Mouse (Mus musculus) kidney, embryonic 14.5 days (tissue): ENCODE measurements at regions not wholly inside any gene's neighbourhood (a gene's known extent, or its start where the extent isn't known, plus 50 kb on each side); places are given as distances from the start of the nearest gene placed in this dataset.

Source experiments
- ATAC-seq: fragments of 200-750 bp; cut with Nextera tagmentation; 2 replicates; pipeline ENCODE4 v1.8.0; 2017; ENCODE audit warnings: moderate number of reproducible peaks, mild to moderate bottlenecking, moderate TSS enrichment, moderate library complexity; ENCODE audit not compliant: low FRiP score, low TSS enrichment
- H3K27ac ChIP-seq: fragments of 300-500 bp; sonication (generic); 2 replicates; pipeline ENCODE4 v1.5.1; 2014; ENCODE audit warnings: low read depth, mild to moderate bottlenecking, low read length, moderate library complexity, mixed read lengths
- H3K27me3 ChIP-seq: fragments of 300-500 bp; sonication (generic); 2 replicates; pipeline ENCODE4 v1.6.1; 2014; ENCODE audit warnings: mild to moderate bottlenecking, low read length; ENCODE audit not compliant: control insufficient read depth, insufficient read depth
- H3K36me3 ChIP-seq: fragments of 300-500 bp; sonication (generic); 2 replicates; pipeline ENCODE4 v1.6.1; 2014; ENCODE audit warnings: low read length, mixed read lengths; ENCODE audit not compliant: control insufficient read depth, insufficient read depth
- H3K4me1 ChIP-seq: fragments of 300-500 bp; sonication (generic); 2 replicates; pipeline ENCODE4 v1.6.1; 2014; ENCODE audit warnings: low read length, mixed read lengths; ENCODE audit not compliant: control insufficient read depth, insufficient read depth
- H3K4me2 ChIP-seq: fragments of 300-500 bp; sonication (generic); replicated peaks from 2 replicates; pipeline ENCODE4 v1.6.1; 2014; ENCODE audit warnings: low read depth, mild to moderate bottlenecking, low read length
- H3K4me3 ChIP-seq: fragments of 300-500 bp; sonication (generic); 2 replicates; pipeline ENCODE4 v1.5.1; 2014; ENCODE audit warnings: mild to moderate bottlenecking, low read length
- H3K9ac ChIP-seq: fragments of 300-500 bp; sonication (generic); 2 replicates; pipeline ENCODE4 v1.6.1; 2014; ENCODE audit warnings: low read depth, mild to moderate bottlenecking, low read length, moderate library complexity
- H3K9me3 ChIP-seq: fragments of 300-500 bp; sonication (generic); 2 replicates; pipeline ENCODE4 v1.6.1; 2016; ENCODE audit warnings: low read length; ENCODE audit not compliant: control insufficient read depth
- WGBS: fragments of 180-500 bp; shearing (Covaris S2); extraction: QIAGEN DNeasy Blood & Tissue Kit; methylation state at CpG from one replicate; pipeline ENCODE4 v1.1.7; 2014; 5-methylcytosine and 5-hydroxymethylcytosine counted together

GRCm38 (mm10) chr4:99385381-99385780 is 89.7 kb downstream of the Gm12689 start:
- WGBS: 42% methylated on average over 8 of the region's 8 CpGs
- no peaks in the 10 kb centered on the region for H3K36me3 ChIP-seq
- ATAC-seq: no peak

GRCm38 (mm10) chr4:99389428-99389827 is 93.7 kb downstream of the Gm12689 start:
- no peaks in the 10 kb centered on the region for H3K36me3 ChIP-seq
- H3K9me3 ChIP-seq: no peaks in the 10 kb centered on the region
- H3K4me3 ChIP-seq: no peak overlapping the region
- no peaks in the 10 kb centered on the region for H3K4me1 ChIP-seq
- 0 out of 2 replicates have a peak overlapping the region, but pooled peaks have one; percentile 25 for H3K27ac ChIP-seq
- H3K4me2 ChIP-seq: no peak overlapping the region
- no peak; the same call in 1 of the 2 replicates for ATAC-seq
- no peaks in the 10 kb centered on the region for H3K27me3 ChIP-seq
- 77% methylated on average over 1 of the region's 1 CpGs for WGBS
- H3K9ac ChIP-seq: no peak overlapping the region

More at GRCm38 (mm10) chr4:99385381-99385780, 89.7 kb downstream of the Gm12689 start:
- Histone ChIP-seq H3K4me2 (no peak overlapping the region), H3K9me3 (no peaks in the 10 kb centered on the region), H3K27me3 (no peaks in the 10 kb centered on the region), H3K4me3 (no peak overlapping the region), H3K9ac (no peak overlapping the region), H3K27ac (no peak overlapping the region), H3K4me1 (no peaks in the 10 kb centered on the region)

GRCm38 (mm10) chr4:99392986-99393385 is 97.3 kb downstream of the Gm12689 start:
- H3K27ac ChIP-seq: no peak overlapping the region
- no peaks in the 10 kb centered on the region for H3K36me3 ChIP-seq
- ATAC-seq: no peak
- no peaks in the 10 kb centered on the region for H3K27me3 ChIP-seq
- H3K4me1 ChIP-seq: no peaks in the 10 kb centered on the region
- no peaks in the 10 kb centered on the region for H3K9me3 ChIP-seq
- no peak overlapping the region for H3K4me3 ChIP-seq
- WGBS: 92% methylated on average over 5 of the region's 5 CpGs
- no peak overlapping the region for H3K4me2 ChIP-seq
- no peak overlapping the region for H3K9ac ChIP-seq

GRCm38 (mm10) chr4:99394244-99394643 is 98.5 kb downstream of the Gm12689 start:
- H3K4me1 ChIP-seq: no peaks in the 10 kb centered on the region
- H3K9me3 ChIP-seq: no peaks in the 10 kb centered on the region
- no peak overlapping the region for H3K4me2 ChIP-seq
- no peaks in the 10 kb centered on the region for H3K36me3 ChIP-seq
- no peak overlapping the region for H3K4me3 ChIP-seq
- no peak overlapping the region for H3K27ac ChIP-seq
- H3K9ac ChIP-seq: no peak overlapping the region
- whole genome bisulfite sequencing: 85% methylated on average over 2 of the region's 3 CpGs
- H3K27me3 ChIP-seq: no peaks in the 10 kb centered on the region
- no peak for ATAC-seq

DNA sequence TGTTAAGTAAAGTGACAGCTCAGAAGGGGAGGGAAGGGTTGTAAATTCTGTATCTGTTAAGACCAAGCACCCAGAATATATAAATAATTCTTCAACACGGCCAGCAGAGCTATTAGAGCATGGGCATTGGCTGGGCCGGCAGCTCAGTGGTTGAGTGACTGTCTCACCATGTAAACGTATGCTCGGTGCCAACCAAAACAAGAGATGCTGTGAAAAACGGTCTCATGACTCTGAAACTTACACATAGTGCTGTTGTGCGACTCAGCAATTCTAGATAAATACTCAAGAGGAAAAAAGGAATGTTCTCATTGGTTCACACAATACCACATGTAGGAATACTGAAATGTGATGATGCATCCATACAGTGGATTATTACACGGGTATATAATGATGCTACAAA is 111.8 kb downstream of the Gm12689 start:
- no peak overlapping the region for H3K27ac ChIP-seq
- no peaks in the 10 kb centered on the region for H3K36me3 ChIP-seq
- no peak overlapping the region for H3K9ac ChIP-seq
- H3K4me3 ChIP-seq: no peak overlapping the region
- H3K9me3 ChIP-seq: no peaks in the 10 kb centered on the region
- WGBS: 55% methylated on average over 7 of the region's 7 CpGs
- no peak for ATAC-seq
- H3K4me1 ChIP-seq: no peaks in the 10 kb centered on the region
- H3K27me3 ChIP-seq: no peaks in the 10 kb centered on the region
- no peak overlapping the region for H3K4me2 ChIP-seq

- WGBS: 68% methylated on average over 1 of the region's 1 CpGs
- Histone ChIP-seq H3K27ac (no peak overlapping the region), H3K9ac (no peak overlapping the region), H3K9me3 (no peaks in the 10 kb centered on the region), H3K27me3 (no peaks in the 10 kb centered on the region), H3K4me3 (no peak overlapping the region), H3K4me1 (no peaks in the 10 kb centered on the region), H3K4me2 (no peak overlapping the region), H3K36me3 (no peaks in the 10 kb centered on the region)
- ATAC-seq: no peak
These were observed 127.7 kb downstream of the Gm12689 start for GRCm38 (mm10) chr4:99423449-99423848.

DNA sequence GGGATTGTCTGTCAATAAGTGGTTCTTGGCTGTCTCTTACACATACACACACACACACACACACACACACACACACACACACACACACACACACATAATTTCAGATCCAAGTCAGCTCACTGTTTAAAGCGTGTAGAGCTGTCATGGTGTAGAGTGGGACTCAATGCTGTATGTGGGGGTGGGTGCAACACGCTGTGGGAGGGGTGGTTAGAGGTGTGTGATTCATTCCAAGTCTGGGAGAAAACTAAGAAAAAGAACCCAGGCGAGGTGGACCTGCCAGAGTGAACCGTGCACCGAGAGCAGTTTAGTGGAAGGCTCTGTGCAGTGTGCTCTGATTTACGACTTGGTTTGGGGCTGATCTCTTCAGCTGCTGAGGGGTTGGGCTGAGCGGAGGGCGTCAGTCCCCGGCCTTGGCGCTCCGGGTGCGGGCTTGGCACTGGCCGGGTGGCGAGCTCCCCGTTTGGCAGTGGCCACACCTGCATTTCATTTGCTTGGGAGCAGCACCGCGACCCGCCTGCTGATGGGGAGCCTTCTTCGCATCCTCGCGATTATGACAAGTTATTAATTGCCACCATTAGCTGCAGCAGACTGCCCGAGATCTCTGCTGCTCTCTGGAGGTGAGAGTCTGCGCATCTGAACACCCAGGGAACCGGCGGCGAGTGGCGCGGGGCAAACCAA is 149.5 kb downstream of the Gm12689 start:
- peak overlapping the region; percentile 33 for H3K4me3 ChIP-seq
- no peaks in the 10 kb centered on the region for H3K36me3 ChIP-seq
- no peaks in the 10 kb centered on the region for H3K4me1 ChIP-seq
- ATAC-seq: peak; percentile 89
- 0 out of 2 replicates have a peak overlapping the region, but pooled peaks have one; percentile 37 for H3K9ac ChIP-seq
- H3K9me3 ChIP-seq: no peaks in the 10 kb centered on the region
- WGBS: 28% methylated on average over 28 of the region's 28 CpGs
- peak overlapping the region; percentile 53 for H3K4me2 ChIP-seq
- no peaks in the 10 kb centered on the region for H3K27me3 ChIP-seq
- H3K27ac ChIP-seq: no peak overlapping the region

DNA sequence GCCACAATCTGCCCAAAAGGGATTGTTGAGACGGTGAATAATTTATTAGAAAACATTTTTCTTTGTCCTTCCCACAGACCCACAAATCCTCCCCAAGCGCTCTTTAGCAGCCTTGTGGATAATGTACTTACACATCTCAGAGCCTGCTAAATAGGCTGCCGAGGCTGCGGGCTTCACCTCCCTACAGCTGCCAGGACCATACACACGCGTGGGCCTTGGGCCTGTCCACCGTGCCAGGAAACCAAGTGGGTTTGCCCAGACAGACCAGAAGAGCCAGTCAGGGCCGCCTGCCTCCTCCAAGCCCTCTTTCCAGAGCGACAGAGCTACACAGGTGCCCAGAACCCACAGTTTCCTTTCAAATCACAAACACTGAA is 150.0 kb downstream of the Gm12689 start:
- H3K9me3 ChIP-seq: no peaks in the 10 kb centered on the region
- no peaks in the 10 kb centered on the region for H3K4me1 ChIP-seq
- H3K27ac ChIP-seq: no peak overlapping the region
- WGBS: 62% methylated on average over 9 of the region's 9 CpGs
- H3K27me3 ChIP-seq: no peaks in the 10 kb centered on the region
- peak overlapping the region; percentile 33; the same call in 1 of the 2 replicates for H3K4me3 ChIP-seq
- H3K9ac ChIP-seq: 0 out of 2 replicates have a peak overlapping the region, but pooled peaks have one; percentile 37
- ATAC-seq: peak; percentile 16; the same call in 1 of the 2 replicates
- H3K4me2 ChIP-seq: peak overlapping the region; percentile 53
- no peaks in the 10 kb centered on the region for H3K36me3 ChIP-seq

GRCm38 (mm10) chr4:99458984-99459383 is 163.3 kb downstream of the Gm12689 start:
- ATAC-seq: no peak
- WGBS: 69% methylated on average over 4 of the region's 4 CpGs
- no peak overlapping the region for H3K27ac ChIP-seq

More at GRCm38 (mm10) chr4:99458984-99459383, 163.3 kb downstream of the Gm12689 start:
- Histone ChIP-seq H3K9ac (no peak overlapping the region), H3K9me3 (no peaks in the 10 kb centered on the region), H3K27me3 (0 out of 2 replicates have a peak, but pooled peaks cover 2% of the 10 kb centered on the region), H3K4me1 (no peaks in the 10 kb centered on the region), H3K4me3 (no peak overlapping the region), H3K36me3 (no peaks in the 10 kb centered on the region), H3K4me2 (peak overlapping the region; percentile 17; the same call in 1 of the 2 replicates)
